Mouse (Mus musculus) myocyte (in vitro differentiated cells): ENCODE measurements at regions not wholly inside any gene's neighbourhood (a gene's known extent, or its start where the extent isn't known, plus 50 kb on each side); places are given as distances from the start of the nearest gene placed in this dataset.

Experiments used
- H3K27me3 ChIP-seq: one replicate; pipeline ENCODE4 v1.6.1; 2011; ENCODE audit not compliant: control insufficient read depth, insufficient read depth, insufficient read length
- H3K36me3 ChIP-seq: one replicate; pipeline ENCODE4 v1.6.1; 2011; ENCODE audit not compliant: control insufficient read depth, insufficient read depth
- H3K4me2 ChIP-seq: one replicate; pipeline ENCODE4 v1.6.1; 2011; ENCODE audit warnings: low read depth, control low read depth
- H3K4me3 ChIP-seq: one replicate; pipeline ENCODE4 v1.5.1; 2011; ENCODE audit warnings: mild to moderate bottlenecking, control low read depth, moderate library complexity
- H3K79me2 ChIP-seq: one replicate; pipeline ENCODE4 v1.6.1; 2011; ENCODE audit not compliant: control insufficient read depth, insufficient read depth
- H3ac ChIP-seq: one replicate; pipeline ENCODE4 v1.6.1; 2011; ENCODE audit not compliant: control insufficient read depth, insufficient read length
- CEBPB ChIP-seq: IDR thresholded peaks from 2 replicates; pipeline ENCODE4 v1.6.1; 2011; ENCODE audit warnings: mild to moderate bottlenecking, moderate library complexity; ENCODE audit not compliant: poor library complexity, insufficient read depth, severe bottlenecking
- E2F4 ChIP-seq: IDR thresholded peaks from one replicate; pipeline ENCODE4 v1.6.1; 2011; ENCODE audit warnings: mild to moderate bottlenecking, control low read depth, moderate library complexity; ENCODE audit not compliant: insufficient read depth
- MAX ChIP-seq: IDR thresholded peaks from one replicate; pipeline ENCODE4 v1.6.1; 2011; ENCODE audit warnings: low read depth, mild to moderate bottlenecking, control low read depth
- MYOD1 ChIP-seq, 3 experiments: IDR thresholded peaks; one replicate each; pipeline ENCODE4 v1.6.1; 2011; ENCODE audit warnings: control low read depth in 2 of 3, low read depth in 2 of 3, mild to moderate bottlenecking in 2 of 3, moderate library complexity in 1 of 3; ENCODE audit not compliant: insufficient read length in 2 of 3, control insufficient read depth in 1 of 3
- MYOG ChIP-seq, 3 experiments: IDR thresholded peaks; one replicate each; pipeline ENCODE4 v1.6.1; 2011; ENCODE audit warnings: control low read depth in 2 of 3, low read depth in 2 of 3, mild to moderate bottlenecking in 2 of 3; ENCODE audit not compliant: insufficient read length in 2 of 3, control insufficient read depth in 1 of 3, insufficient read depth in 1 of 3
- POLR2A ChIP-seq: IDR thresholded peaks from one replicate; pipeline ENCODE4 v1.6.1; 2011; ENCODE audit warnings: low read depth, mild to moderate bottlenecking, control low read depth, moderate library complexity; ENCODE audit not compliant: insufficient read length
- POLR2AphosphoS2 ChIP-seq: IDR thresholded peaks from one replicate; pipeline ENCODE4 v1.6.1; 2011; ENCODE audit warnings: low read depth, control low read depth; ENCODE audit not compliant: insufficient read length
- REST ChIP-seq: IDR thresholded peaks from one replicate; pipeline ENCODE4 v1.6.1; 2011; ENCODE audit warnings: mild to moderate bottlenecking, control low read depth, moderate library complexity; ENCODE audit not compliant: insufficient read depth, insufficient read length
- SRF ChIP-seq: IDR thresholded peaks from one replicate; pipeline ENCODE4 v1.6.1; 2011; ENCODE audit warnings: low read depth; ENCODE audit not compliant: control insufficient read depth, insufficient read length
- TCF12 ChIP-seq: IDR thresholded peaks from one replicate; pipeline ENCODE4 v1.6.1; 2011; ENCODE audit warnings: mild to moderate bottlenecking, control low read depth; ENCODE audit not compliant: poor library complexity, insufficient read depth, severe bottlenecking
- TCF3 ChIP-seq: IDR thresholded peaks from one replicate; pipeline ENCODE4 v1.6.1; 2011; ENCODE audit warnings: low read depth, control low read depth; ENCODE audit not compliant: insufficient read length
- USF1 ChIP-seq: IDR thresholded peaks from one replicate; pipeline ENCODE4 v1.6.1; 2011; ENCODE audit warnings: low read depth, mild to moderate bottlenecking, control low read depth, moderate library complexity

DNA sequence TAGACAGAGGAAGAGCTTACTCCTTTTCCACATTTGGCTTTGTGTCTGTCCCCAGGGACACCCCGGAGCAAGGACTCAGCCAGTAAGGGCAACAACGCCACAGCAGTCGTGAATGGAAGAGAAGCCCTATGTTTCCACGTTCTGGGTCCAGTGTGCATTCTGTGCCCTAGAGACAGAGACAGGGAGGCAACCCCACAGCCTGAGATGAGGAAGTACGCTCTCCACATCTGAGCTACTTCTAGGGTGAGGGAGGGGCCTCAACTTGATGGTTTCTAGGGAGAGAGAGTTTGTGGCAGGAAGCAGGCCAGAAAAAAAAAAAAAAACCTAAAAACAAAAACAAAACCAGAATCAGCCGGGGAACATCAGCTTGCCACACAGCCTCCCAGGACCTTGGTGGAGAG is 233.4 kb downstream of the Rplp1 start:
- Histone ChIP-seq H3K4me2 (no peak overlapping the region), H3K27me3 (no peaks in the 10 kb centered on the region), H3K4me3 (no peak overlapping the region), H3ac (no peak overlapping the region), H3K36me3 (no peaks in the 10 kb centered on the region), H3K79me2 (no peaks in the 10 kb centered on the region)
- TF ChIP-seq CEBPB (no peak), TCF3 (no peak), POLR2A (no peak), USF1 (no peak), MYOD1 (IDR thresholded peaks at IDR 0.05; ENCODE audit: control insufficient read depth in 1 of 3, insufficient read length in 2 of 3, low read depth in 2 of 3) (no peak), POLR2AphosphoS2 (no peak), SRF (no peak), REST (no peak), MAX (no peak), TCF12 (no peak), MYOG (IDR thresholded peaks at IDR 0.05; ENCODE audit: control insufficient read depth in 1 of 3, insufficient read depth in 1 of 3, insufficient read length in 2 of 3, low read depth in 2 of 3) (no peak)

- Histone ChIP-seq H3K4me2 (no peak overlapping the region), H3K4me3 (no peak overlapping the region), H3K79me2 (no peaks in the 10 kb centered on the region), H3K36me3 (no peaks in the 10 kb centered on the region), H3ac (no peak overlapping the region), H3K27me3 (no peaks in the 10 kb centered on the region)
- no peak for TF ChIP-seq POLR2AphosphoS2
- TF ChIP-seq E2F4, result no peak
- TF ChIP-seq MYOG (IDR thresholded peaks at IDR 0.05; ENCODE audit: control insufficient read depth in 1 of 3, insufficient read depth in 1 of 3, insufficient read length in 2 of 3, low read depth in 2 of 3), result no peak
- TF ChIP-seq USF1, result no peak
- no peak for TF ChIP-seq CEBPB
- no peak for TF ChIP-seq TCF3
- TF ChIP-seq REST, result no peak
- TF ChIP-seq TCF12, result no peak
- no peak for TF ChIP-seq MAX
- no peak for TF ChIP-seq SRF
- no peak for TF ChIP-seq MYOD1 (IDR thresholded peaks at IDR 0.05; ENCODE audit: control insufficient read depth in 1 of 3, insufficient read length in 2 of 3, low read depth in 2 of 3)
- no peak for TF ChIP-seq POLR2A
Observed at GRCm38 (mm10) chr9:61679686-61680085, 234.7 kb downstream of the Rplp1 start.

DNA sequence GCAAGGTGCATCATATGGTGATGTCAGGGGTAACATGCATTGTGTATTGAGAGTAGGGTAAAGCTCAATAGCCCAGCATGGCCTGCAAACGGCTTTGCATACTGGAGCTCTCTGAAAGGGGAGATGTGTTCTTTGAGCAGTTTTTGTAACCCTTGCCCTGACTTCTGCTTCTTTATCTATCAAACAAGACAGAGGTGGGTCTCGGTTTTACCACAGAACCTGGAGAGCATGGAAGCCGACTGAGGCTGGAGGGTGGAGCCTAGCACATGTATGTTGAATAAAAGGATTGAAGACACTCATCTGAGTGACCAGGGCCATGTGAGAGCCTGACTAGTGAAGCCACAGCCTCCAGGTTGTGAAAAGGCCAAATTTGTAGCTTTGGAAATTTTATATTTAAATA is 236.7 kb downstream of the Rplp1 start:
- H3ac ChIP-seq, result no peak overlapping the region
- TF ChIP-seq REST, result no peak
- TF ChIP-seq MYOG (IDR thresholded peaks at IDR 0.05; ENCODE audit: control insufficient read depth in 1 of 3, insufficient read depth in 1 of 3, insufficient read length in 2 of 3, low read depth in 2 of 3), result no peak
- no peak for TF ChIP-seq MYOD1 (IDR thresholded peaks at IDR 0.05; ENCODE audit: control insufficient read depth in 1 of 3, insufficient read length in 2 of 3, low read depth in 2 of 3)
- no peak for TF ChIP-seq TCF3
- no peak for TF ChIP-seq SRF
- TF ChIP-seq MAX, result no peak
- TF ChIP-seq TCF12, result no peak
- TF ChIP-seq USF1, result no peak
- no peak for TF ChIP-seq CEBPB
- TF ChIP-seq POLR2AphosphoS2, result no peak
- TF ChIP-seq E2F4, result no peak
- TF ChIP-seq POLR2A, result no peak
- no peaks in the 10 kb centered on the region for H3K27me3 ChIP-seq
- no peak overlapping the region for H3K4me3 ChIP-seq
- H3K4me2 ChIP-seq, result no peak overlapping the region
- no peaks in the 10 kb centered on the region for H3K79me2 ChIP-seq
- no peaks in the 10 kb centered on the region for H3K36me3 ChIP-seq

DNA sequence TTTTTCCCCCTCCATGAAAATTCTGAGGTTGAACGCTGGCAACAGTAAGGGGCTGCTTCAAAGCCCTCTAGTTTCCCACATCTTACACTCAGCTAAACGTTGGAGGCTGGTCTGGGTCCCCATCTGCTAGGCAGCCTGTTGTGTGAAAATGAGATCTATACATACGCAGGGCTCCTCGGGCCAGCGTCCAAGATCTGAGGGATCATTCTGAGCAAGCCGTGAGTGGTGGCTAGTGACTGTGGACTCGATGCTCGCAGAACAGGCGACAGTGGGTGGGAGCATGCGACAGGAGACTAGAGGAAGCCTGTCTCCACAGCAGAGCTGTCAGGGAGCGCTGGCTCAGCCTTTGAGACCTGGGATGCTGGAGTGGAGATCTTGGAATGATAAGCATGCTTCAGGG is 237.3 kb downstream of the Rplp1 start:
- H3K4me3 ChIP-seq, result no peak overlapping the region
- H3K4me2 ChIP-seq, result no peak overlapping the region
- H3K27me3 ChIP-seq, result no peaks in the 10 kb centered on the region
- H3K79me2 ChIP-seq, result no peaks in the 10 kb centered on the region
- no peak overlapping the region for H3ac ChIP-seq
- H3K36me3 ChIP-seq, result no peaks in the 10 kb centered on the region
- TF ChIP-seq CEBPB, result no peak
- no peak for TF ChIP-seq REST
- TF ChIP-seq TCF3, result no peak
- TF ChIP-seq SRF, result no peak
- TF ChIP-seq USF1, result no peak
- TF ChIP-seq MYOD1 (IDR thresholded peaks at IDR 0.05; ENCODE audit: control insufficient read depth in 1 of 3, insufficient read length in 2 of 3, low read depth in 2 of 3), result no peak
- no peak for TF ChIP-seq E2F4
- TF ChIP-seq POLR2A, result no peak
- no peak for TF ChIP-seq MYOG (IDR thresholded peaks at IDR 0.05; ENCODE audit: control insufficient read depth in 1 of 3, insufficient read depth in 1 of 3, insufficient read length in 2 of 3, low read depth in 2 of 3)
- TF ChIP-seq MAX, result no peak
- no peak for TF ChIP-seq POLR2AphosphoS2
- TF ChIP-seq TCF12, result no peak
